Mouse (Mus musculus) CH12.LX (cell line): ENCODE results near the gene Efhc2. TPM values are rescaled to one million over a fixed set of nuclear protein-coding genes. Genes with fewer than 3 reads are reported as not detected.

Source experiments
- DNase-seq: peaks from one replicate; pipeline ENCODE4 v3.0.0-alpha.2; 2013; ENCODE audit errors: extremely low read depth
- H3K27ac ChIP-seq: 2 replicates; pipeline ENCODE4 v1.5.1; 2012; ENCODE audit warnings: low read depth, mild to moderate bottlenecking, control low read depth, moderate library complexity; ENCODE audit not compliant: insufficient read depth
- H3K27me3 ChIP-seq: replicated peaks from 2 replicates; pipeline ENCODE3; 2012; ENCODE audit warnings: inconsistent platforms
- H3K36me3 ChIP-seq, 2 experiments: replicated peaks in 1 of 2; 2 replicates each; pipeline versions ENCODE3 to v1.6.1; 2012; ENCODE audit warnings: inconsistent platforms in 1 of 2, low read length in 1 of 2, mild to moderate bottlenecking in 1 of 2, mixed read lengths in 1 of 2, moderate library complexity in 1 of 2; ENCODE audit not compliant: control insufficient read depth in 1 of 2, insufficient read depth in 1 of 2
- H3K4me1 ChIP-seq, 2 experiments: 2 replicates each; pipeline ENCODE4 v1.6.1; 2012; ENCODE audit warnings: inconsistent platforms in 1 of 2, moderate library complexity in 1 of 2; ENCODE audit not compliant: insufficient read depth in 2 of 2, control insufficient read depth in 1 of 2
- H3K4me2 ChIP-seq: 2 replicates; pipeline ENCODE4 v1.6.1; 2012; ENCODE audit warnings: low read depth, mild to moderate bottlenecking, control low read depth; ENCODE audit not compliant: poor library complexity, insufficient read depth, severe bottlenecking
- H3K4me3 ChIP-seq, 3 experiments: fragments of 150-350 bp in 1 of 3; sonication (generic) in 1 of 3; replicated peaks in 1 of 3; 2 replicates each; pipeline versions ENCODE3 to v1.5.1; 2011 to 2012; ENCODE audit warnings: low read depth in 2 of 3, low read length in 2 of 3, mild to moderate bottlenecking in 2 of 3, moderate library complexity in 2 of 3, control low read depth in 1 of 3, improper control_type of control experiment in 1 of 3, inconsistent platforms in 1 of 3, mixed read lengths in 1 of 3; ENCODE audit not compliant: poor library complexity in 1 of 3
- H3K79me2 ChIP-seq: replicated peaks from 2 replicates; pipeline ENCODE4 v1.6.1; 2012; ENCODE audit warnings: mild to moderate bottlenecking, moderate library complexity; ENCODE audit not compliant: control insufficient read depth, poor library complexity, insufficient read depth, severe bottlenecking; ENCODE audit errors: extremely low read depth
- H3K9ac ChIP-seq: 2 replicates; pipeline ENCODE4 v1.6.1; 2012; ENCODE audit warnings: low read depth, mild to moderate bottlenecking, control low read depth, moderate library complexity; ENCODE audit not compliant: insufficient read depth
- H3K9me3 ChIP-seq: replicated peaks from 2 replicates; pipeline ENCODE3; 2012; ENCODE audit warnings: low read length, inconsistent platforms, mixed read lengths
- BHLHE40 ChIP-seq: IDR thresholded peaks from 2 replicates; pipeline ENCODE4 v1.6.1; 2011; ENCODE audit warnings: mild to moderate bottlenecking, low read depth, low read length, improper control_type of control experiment
- CHD1 ChIP-seq: IDR thresholded peaks from 2 replicates; pipeline ENCODE4 v1.6.1; 2012; ENCODE audit warnings: low read depth, low read length, improper control_type of control experiment, inconsistent platforms
- E2F4 ChIP-seq: IDR thresholded peaks from 2 replicates; pipeline ENCODE4 v1.6.1; 2011; ENCODE audit warnings: low read depth, low read length, improper control_type of control experiment; ENCODE audit not compliant: insufficient replicate concordance
- ELF1 ChIP-seq: IDR thresholded peaks from 2 replicates; pipeline ENCODE4 v1.6.1; 2014; ENCODE audit warnings: low read depth, mild to moderate bottlenecking, inconsistent platforms, low read length, improper control_type of control experiment
- MAFK ChIP-seq: IDR thresholded peaks from 2 replicates; pipeline ENCODE4 v1.6.1; 2011; ENCODE audit warnings: low read length, improper control_type of control experiment; ENCODE audit not compliant: insufficient replicate concordance
- MAX ChIP-seq: IDR thresholded peaks from 2 replicates; pipeline ENCODE4 v1.6.1; 2011; ENCODE audit warnings: low read length, improper control_type of control experiment
- NRF1 ChIP-seq: IDR thresholded peaks from 2 replicates; pipeline ENCODE4 v1.6.1; 2014; ENCODE audit warnings: low read depth, mild to moderate bottlenecking, inconsistent platforms, low read length, improper control_type of control experiment, moderate library complexity
- POLR2AphosphoS2 ChIP-seq: IDR thresholded peaks from 2 replicates; pipeline ENCODE4 v1.6.1; 2011; ENCODE audit warnings: low read depth, low read length, improper control_type of control experiment
- RAD21 ChIP-seq: IDR thresholded peaks from 2 replicates; pipeline ENCODE4 v1.6.1; 2011; ENCODE audit warnings: low read depth, mild to moderate bottlenecking, low read length, improper control_type of control experiment, moderate library complexity
- RCOR1 ChIP-seq: conservative IDR thresholded peaks from 2 replicates; pipeline ENCODE4 v1.6.1; 2012; ENCODE audit warnings: low read depth, mild to moderate bottlenecking, inconsistent platforms, low read length, improper control_type of control experiment
- SIN3A ChIP-seq: IDR thresholded peaks from 2 replicates; pipeline ENCODE4 v1.6.1; 2012; ENCODE audit warnings: low read length, improper control_type of control experiment, inconsistent platforms
- USF1 ChIP-seq: IDR thresholded peaks from 2 replicates; pipeline ENCODE4 v1.6.1; 2014; ENCODE audit warnings: low read depth, mild to moderate bottlenecking, inconsistent platforms, low read length, improper control_type of control experiment
- ZC3H11A ChIP-seq: IDR thresholded peaks from 2 replicates; pipeline ENCODE4 v1.6.1; 2012; ENCODE audit warnings: low read depth, mild to moderate bottlenecking, inconsistent platforms, low read length, improper control_type of control experiment
- ZMIZ1 ChIP-seq: IDR thresholded peaks from 2 replicates; pipeline ENCODE4 v1.6.1; 2012; ENCODE audit warnings: low read depth, mild to moderate bottlenecking, inconsistent platforms, low read length, improper control_type of control experiment
- dilution Hi-C: fragments of 300-500 bp; cut with MboI; formaldehyde crosslinking; loops from 2 replicates; pipeline ENCODE4 v1.14.3; 2020; ENCODE audit warnings: low sequenced_read_pairs; ENCODE audit not compliant: extremely low pct_unique_long_range_greater_than_20kb, extremely low pct_ligation_motif_present
- in situ Hi-C: fragments of 300-500 bp; cut with MboI; formaldehyde crosslinking; loops from 3 replicates; pipeline ENCODE4 v1.14.3; 2019; ENCODE audit warnings: low sequenced_read_pairs, low pct_ligation_motif_present, low pct_unique_long_range_greater_than_20kb, mixed read lengths
- polyA plus RNA-seq: library from polyadenylated mRNA; unstranded; fragments of >175 nt; gene quantifications from 2 replicates; pipeline ENCODE4 v1.2.1, GENCODE M21; 2012; ENCODE audit warnings: low read depth; ENCODE audit not compliant: insufficient read length
- total RNA-seq, 2 experiments: library from RNA; depleted of rRNA; stranded (reverse); fragments of 300-350 nt in 1 of 2; fragments of >200 nt in 1 of 2; gene quantifications; 2 replicates each; pipeline ENCODE4 v1.2.3; 2012 to 2014

The Efhc2 gene
- total RNA-seq (2012; rRNA removed) (not detected in 2 replicates), total RNA-seq (2014; rRNA removed) (not detected in 2 replicates), polyA plus RNA-seq (not detected in 2 replicates)

- dilution Hi-C loops = no loop called here
- no peak within 1 kb of the TSS for H3K4me3 ChIP-seq
These were observed at the start of gene Efhc2 for GRCm38 (mm10) chrX:17319126-17319583. Efhc2 (minus strand) TSS chrX:17319368.

GRCm38 (mm10) chrX:17365114-17365513 lies 45.9 kb upstream of the Efhc2 start:
- Histone ChIP-seq H3K27ac (no peak overlapping the region), H3K9ac (no peak overlapping the region), H3K9me3 (no peaks in the 10 kb centered on the region), H3K4me1 (peaks cover 0 to 3% of the 10 kb centered on the region in 2 experiments; a peak in 1 of 4 replicates), H3K36me3 (no peaks in the 10 kb centered on the region), H3K4me2 (no peak overlapping the region), H3K4me3 (no peak overlapping the region), H3K79me2 (no peaks in the 10 kb centered on the region), H3K27me3 (no peaks in the 10 kb centered on the region)
- in situ Hi-C loops = no loop called here
- DNase-seq = peak; percentile 6
- TF ChIP-seq RCOR1 = no peak
- TF ChIP-seq ELF1 = no peak
- TF ChIP-seq NRF1 = no peak
- no peak for TF ChIP-seq CHD1
- dilution Hi-C loops = no loop called here

More at GRCm38 (mm10) chrX:17319126-17319583, at the start of gene Efhc2:
- in situ Hi-C loops = no loop called here
- no peak for DNase-seq
- Histone ChIP-seq H3K79me2 (no peaks in the 10 kb centered on the region), H3K9ac (no peak within 1 kb of the TSS), H3K9me3 (no peaks in the 10 kb centered on the region), H3K4me1 (no peaks in the 10 kb centered on the region), H3K4me2 (no peak within 1 kb of the TSS), H3K27ac (no peak within 1 kb of the TSS), H3K36me3 (no peaks in the 10 kb centered on the region), H3K27me3 (no peaks in the 10 kb centered on the region)
- TF ChIP-seq E2F4 (no peak), RCOR1 (no peak), USF1 (no peak), BHLHE40 (no peak), MAFK (no peak), RAD21 (no peak)

DNA sequence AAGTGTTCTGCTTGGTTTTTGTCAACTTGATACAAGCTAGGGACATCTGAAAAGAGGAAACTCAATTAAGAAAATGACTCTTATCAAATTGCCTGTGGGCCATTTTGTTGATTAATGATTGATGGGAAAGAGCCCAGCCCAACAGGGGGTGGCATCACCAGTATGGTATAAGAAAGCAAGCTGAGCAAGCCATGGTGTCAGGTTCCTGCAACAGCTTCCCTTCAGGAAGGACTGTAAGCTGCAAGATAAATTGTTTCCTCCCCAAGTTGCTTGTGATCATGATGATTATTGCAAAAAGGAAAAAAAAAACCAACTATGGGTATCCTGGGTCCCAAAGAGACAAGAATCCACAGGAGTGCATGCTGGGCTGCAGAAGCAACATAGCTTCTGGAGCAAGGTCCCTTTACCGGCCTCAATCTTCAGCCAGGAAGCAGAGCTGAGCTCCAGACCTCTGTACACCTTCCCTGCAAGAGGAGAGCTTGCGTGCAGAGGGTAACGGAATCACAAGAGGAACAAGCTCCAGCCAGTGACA lies 18.8 kb downstream of the Efhc2 start:
- Histone ChIP-seq H3K4me1 (no peaks in the 10 kb centered on the region), H3K9me3 (no peaks in the 10 kb centered on the region), H3K27me3 (no peaks in the 10 kb centered on the region), H3K27ac (no peak overlapping the region), H3K4me3 (no peak overlapping the region), H3K36me3 (no peaks in the 10 kb centered on the region), H3K79me2 (no peaks in the 10 kb centered on the region), H3K9ac (no peak overlapping the region), H3K4me2 (no peak overlapping the region)
- dilution Hi-C loops (no loop called here), in situ Hi-C loops (no loop called here)
- no peak for DNase-seq
- TF ChIP-seq MAX = no peak
- TF ChIP-seq ZMIZ1 = no peak
- TF ChIP-seq E2F4 = no peak
- TF ChIP-seq SIN3A = no peak
- no peak for TF ChIP-seq ZC3H11A
- no peak for TF ChIP-seq POLR2AphosphoS2
